Mouse (Mus musculus) monocyte, adult 2 months (primary cell): ENCODE data around the gene Donson.
A peak's percentile ranks its signal among the peaks of the same experiment; 100 is the strongest.

Experiments used
- DNase-seq, 2 experiments: peaks; one replicate each; pipeline ENCODE4 v3.0.0; 2022; ENCODE audit warnings: low spot score in 2 of 2, low read depth in 1 of 2

Donson gene

GRCm38 (mm10) chr16:91689791-91690190 lies 1.2 kb upstream of the Donson start:
- no peak for DNase-seq

DNA sequence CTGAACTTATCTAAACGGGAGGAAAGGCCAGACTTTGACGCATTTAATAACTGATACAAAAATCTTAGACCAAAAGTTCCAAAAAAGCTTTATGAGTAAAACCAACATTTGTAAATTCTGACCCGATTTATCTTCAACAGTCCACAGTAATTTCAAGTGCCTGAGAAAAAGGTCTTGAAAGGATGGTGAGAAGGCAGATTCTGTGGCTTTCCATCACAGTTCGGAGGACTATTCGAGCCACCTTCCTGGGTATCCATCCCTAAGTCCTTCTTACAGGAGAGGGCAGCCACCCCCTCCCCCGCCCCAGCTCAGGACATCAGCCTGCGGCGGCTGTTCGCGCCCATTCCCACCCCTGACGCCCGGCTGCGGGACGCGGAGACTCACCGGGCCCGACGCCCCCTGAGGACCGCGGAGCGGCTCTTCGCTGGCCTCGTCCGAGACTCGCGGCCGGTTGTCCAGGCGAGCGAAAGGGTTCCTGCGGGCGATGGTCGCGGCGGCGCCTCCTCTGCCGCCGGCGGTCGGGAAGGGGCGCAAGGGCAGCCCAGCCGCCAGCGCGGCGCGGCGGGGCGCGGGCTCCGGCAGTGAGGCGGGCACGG lies 449 bp downstream of the Donson start:
- DNase-seq: no peak

DNA sequence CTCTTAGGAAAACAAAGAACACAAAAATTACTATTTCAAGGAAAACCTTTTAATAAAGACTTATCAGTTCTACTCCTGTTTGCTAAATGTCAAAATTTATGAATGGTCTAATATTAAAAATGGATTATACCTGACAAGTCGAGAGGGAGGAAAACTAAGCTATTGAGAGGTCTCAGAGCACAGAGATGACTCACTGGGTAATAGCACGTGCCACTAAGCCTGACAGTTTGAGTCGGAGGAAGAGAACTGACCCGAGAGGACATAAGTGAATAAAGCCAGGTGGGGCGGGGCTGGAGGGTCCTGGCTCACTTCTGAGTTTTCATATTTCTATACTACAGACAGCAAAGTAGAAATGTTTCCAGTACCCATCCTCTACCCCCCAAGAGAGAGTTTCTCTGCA lies 2.2 kb downstream of the Donson start:
- DNase-seq: no peak

DNA sequence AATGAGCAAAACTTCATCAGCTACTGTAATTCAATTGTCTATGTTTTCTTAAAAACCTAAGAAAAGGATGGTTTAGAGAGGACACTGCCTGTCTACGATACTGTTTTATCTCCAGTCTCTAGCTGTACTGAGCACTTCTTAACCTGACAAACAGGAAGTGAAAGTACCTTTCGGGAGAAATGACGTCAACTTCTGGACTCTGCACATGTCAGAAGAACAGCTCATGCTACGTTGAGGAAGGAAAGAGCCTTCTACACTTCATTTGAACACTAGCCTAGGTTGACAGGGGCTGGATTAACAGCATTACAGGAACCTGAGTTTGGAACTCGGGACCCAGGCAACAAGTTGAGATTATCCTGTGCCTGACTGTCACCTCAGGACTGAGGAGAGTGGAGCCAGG lies 3.0 kb downstream of the Donson start:
- DNase-seq: no peak

DNA sequence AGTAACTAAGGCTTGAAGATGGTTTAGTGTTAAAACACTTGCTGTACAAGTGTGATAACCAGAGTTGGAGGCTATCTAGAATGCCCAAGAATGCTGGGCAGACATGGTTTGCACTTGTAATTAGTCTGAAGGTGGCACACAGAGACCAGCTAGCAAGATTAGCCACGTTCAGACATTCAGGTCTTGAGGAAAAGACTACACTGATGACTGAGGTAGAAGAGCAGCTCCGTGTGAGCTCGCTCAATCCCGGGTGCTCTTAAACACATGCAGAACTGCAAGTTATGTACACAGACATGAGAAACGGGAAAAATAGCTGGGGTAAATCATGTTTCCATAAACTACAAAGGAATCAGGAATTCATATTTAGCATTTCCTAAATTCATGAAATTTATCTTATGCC lies 7.9 kb downstream of the Donson start:
- no peak for DNase-seq

- no peak for DNase-seq
These were observed 10.2 kb downstream of the Donson start for GRCm38 (mm10) chr16:91678147-91678911.

GRCm38 (mm10) chr16:91674500-91674899 lies 14.1 kb downstream of the Donson start:
- no peak for DNase-seq

GRCm38 (mm10) chr16:91663795-91664194 lies 24.8 kb downstream of the Donson start:
- no peak for DNase-seq

GRCm38 (mm10) chr16:91662336-91662735 lies 26.2 kb downstream of the Donson start:
- DNase-seq: no peak

DNA sequence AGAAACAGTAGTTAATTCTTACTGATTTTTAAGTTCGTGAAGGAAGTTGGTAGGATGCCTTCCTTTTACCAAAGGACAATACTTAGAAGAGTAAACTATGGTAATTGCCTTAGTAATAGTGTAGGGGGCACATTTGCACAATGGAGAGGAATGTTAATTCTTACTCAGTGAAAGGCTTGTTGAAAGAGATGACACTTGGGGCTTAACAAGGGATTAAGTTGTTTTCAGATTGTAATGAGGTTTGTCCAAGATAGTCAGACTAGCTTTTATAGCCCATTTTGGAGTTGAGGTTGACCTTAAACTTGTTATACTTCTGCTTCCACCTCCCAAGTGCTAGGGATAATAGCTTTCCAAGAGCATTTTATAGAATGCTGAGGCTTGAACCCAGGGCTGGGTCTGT lies 27.2 kb downstream of the Donson start:
- no peak for DNase-seq

DNA sequence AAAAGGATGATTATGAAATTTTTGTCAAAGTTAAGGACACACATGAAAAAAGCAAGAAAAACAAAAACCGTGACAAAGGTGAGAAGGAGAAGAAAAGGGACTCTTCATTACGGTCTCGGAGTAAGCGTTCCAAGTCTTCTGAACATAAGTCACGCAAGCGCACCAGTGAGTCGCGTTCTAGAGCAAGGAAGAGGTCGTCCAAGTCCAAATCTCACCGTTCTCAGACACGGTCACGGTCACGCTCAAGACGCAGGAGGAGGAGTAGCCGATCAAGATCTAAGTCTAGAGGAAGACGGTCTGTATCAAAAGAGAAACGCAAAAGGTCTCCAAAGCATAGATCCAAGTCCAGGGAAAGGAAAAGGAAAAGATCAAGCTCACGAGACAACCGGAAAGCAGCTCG lies 28.8 kb downstream of the Donson start:
- no peak for DNase-seq

GRCm38 (mm10) chr16:91658471-91658870 lies 30.1 kb downstream of the Donson start:
- no peak for DNase-seq

- DNase-seq: no peak
These were observed 31.3 kb downstream of the Donson start for GRCm38 (mm10) chr16:91657285-91657684.

DNA sequence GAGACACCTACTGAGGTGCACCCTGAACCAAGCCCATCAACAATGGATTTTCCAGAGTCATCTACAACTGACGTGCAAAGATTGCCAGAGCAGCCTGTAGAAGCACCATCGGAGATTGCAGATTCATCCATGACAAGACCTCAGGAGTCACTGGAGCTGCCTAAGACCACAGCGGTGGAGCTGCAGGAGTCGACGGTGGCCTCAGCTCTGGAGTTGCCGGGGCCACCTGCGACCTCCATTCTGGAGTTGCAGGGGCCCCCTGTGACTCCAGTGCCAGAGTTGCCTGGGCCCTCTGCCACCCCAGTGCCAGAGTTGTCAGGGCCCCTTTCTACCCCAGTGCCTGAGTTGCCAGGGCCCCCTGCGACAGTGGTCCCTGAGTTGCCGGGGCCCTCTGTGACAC lies 33.3 kb downstream of the Donson start:
- no peak for DNase-seq

- DNase-seq: no peak
These were observed 36.4 kb downstream of the Donson start for GRCm38 (mm10) chr16:91652191-91652590.

- DNase-seq: no peak
These were observed 38.8 kb downstream of the Donson start for GRCm38 (mm10) chr16:91649781-91650180.

DNA sequence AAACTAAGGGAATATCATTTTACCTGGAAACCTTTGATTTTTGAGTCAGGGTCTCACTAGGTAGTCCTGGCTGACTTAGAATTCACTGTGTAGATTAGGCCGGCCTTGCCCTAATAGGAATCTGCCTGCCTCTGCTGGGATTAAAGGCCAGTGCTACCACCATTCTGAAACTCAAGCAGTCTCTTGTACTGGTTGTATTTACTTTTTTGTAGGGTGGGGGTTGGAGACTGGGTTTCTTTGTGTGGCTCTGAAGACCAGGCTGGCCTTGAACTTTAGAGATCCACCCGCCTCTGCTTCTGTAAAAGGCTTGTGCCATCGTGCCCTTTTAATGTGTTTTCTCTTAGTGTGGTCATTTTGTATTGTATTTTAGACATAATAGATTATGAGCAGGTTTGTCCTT lies 39.3 kb downstream of the Donson start:
- DNase-seq: no peak

- peak in 1 of 2 experiments; percentile 54 for DNase-seq
These were observed 40.4 kb downstream of the Donson start for GRCm38 (mm10) chr16:91648220-91648550.

GRCm38 (mm10) chr16:91647461-91648219 lies 40.9 kb downstream of the Donson start, which contains the start of gene Son:
Son (plus strand) TSS chr16:91647506.
- DNase-seq: peak; percentile 91 to 92

DNA sequence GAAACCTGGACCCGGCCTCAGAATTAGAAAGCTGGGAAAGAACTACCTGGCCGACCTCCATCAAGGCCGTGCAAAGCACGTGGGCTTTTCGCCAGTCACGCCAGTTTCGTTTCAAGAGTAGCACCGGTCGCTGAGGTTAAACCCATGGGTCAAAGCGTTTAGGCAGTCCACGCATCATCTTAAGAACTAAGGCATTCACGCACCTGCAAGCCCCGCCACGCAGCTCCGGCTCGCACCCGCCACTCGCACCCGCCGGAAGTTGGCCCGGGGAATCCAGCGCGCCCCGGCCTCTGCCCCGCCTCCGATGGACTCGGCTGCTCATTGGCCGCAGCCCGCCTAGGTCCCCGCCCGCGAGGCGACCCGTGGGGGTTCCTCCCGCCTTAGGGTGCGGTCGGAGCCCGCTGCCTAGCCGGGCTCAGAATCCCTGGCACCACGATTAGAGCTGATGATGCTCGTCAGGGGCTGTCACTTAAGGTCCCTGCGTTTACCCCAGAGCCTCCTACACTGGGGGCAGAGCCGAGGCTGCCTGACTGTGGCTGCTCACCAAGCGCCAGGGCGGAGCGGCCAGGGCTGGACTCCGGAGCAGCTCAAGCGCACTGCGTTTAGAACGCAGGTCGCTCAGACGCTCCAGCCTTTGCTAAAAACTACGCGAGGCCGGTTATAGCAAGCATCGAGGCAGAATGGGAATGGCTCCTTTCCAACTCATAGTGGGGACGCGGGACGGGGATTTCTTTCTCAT lies 41.7 kb downstream of the Donson start, which contains the start of gene Gart:
Gene Gart (minus strand): TSS at position 272 of the 739 bp plus-strand sequence.
- peak; percentile 82 to 90 for DNase-seq

GRCm38 (mm10) chr16:91645995-91646602 lies 42.5 kb downstream of the Donson start:
- DNase-seq: no peak
